Mouse (Mus musculus) ZHBTc4 (cell line): Measurements from ENCODE around the gene Kmt2b.

Experiments
- DNase-seq: peaks from one replicate; pipeline ENCODE4 v3.0.0-alpha.2; 2011; ENCODE audit warnings: low read depth, low spot score

Gene Kmt2b

GRCm38 (mm10) chr7:30588676-30589434, at the start of gene Kmt2b:
Gene Kmt2b, minus strand, starts transcription at chr7:30588726.
- peak; percentile 100 for DNase-seq

DNA sequence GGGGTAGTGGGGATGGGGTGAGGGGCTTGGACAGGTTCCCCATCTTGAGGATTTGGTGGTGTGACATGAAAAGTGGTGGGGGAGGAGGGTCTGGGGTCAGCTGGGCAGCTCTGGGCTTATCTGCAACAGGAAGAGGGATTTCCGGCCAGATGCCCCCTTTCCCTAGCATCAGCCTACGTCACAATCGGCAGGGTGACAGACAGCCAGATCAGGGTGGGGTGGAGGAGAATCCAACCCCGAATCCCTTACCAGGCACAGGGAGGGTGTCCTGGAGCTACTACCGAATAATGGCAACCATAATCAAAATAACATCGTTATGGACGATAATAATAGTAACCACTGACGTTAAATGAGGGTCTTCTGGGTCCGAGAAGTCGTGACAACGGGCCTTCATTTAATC, 47.9 kb upstream of the Kmt2b start:
- no peak for DNase-seq

DNA sequence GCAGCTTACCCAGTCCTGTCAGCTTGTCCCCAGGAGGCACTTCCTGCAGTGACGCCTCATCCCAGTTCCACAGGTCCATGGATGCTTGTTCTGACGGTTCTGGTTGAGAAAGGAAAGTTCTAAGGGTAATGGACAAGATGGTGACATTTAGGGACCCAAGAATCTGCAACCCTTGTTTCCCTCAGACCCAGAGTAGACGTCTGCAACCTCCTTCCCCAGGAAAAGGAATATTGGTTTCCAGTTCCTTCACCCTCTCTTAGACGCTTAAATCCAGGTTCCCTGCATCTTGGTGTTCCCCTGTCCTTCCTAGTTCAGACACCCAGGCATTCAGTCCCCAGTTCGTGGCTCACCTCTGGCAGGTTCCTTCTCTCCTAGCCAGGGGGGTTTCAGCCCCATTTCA, 47.2 kb upstream of the Kmt2b start, which contains the start of gene Etv2:
Etv2 (minus strand) TSS at position 101 of the 400 bp plus-strand sequence.
- DNase-seq: no peak

GRCm38 (mm10) chr7:30634621-30635020, 46.1 kb upstream of the Kmt2b start:
- peak; percentile 93 for DNase-seq

DNA sequence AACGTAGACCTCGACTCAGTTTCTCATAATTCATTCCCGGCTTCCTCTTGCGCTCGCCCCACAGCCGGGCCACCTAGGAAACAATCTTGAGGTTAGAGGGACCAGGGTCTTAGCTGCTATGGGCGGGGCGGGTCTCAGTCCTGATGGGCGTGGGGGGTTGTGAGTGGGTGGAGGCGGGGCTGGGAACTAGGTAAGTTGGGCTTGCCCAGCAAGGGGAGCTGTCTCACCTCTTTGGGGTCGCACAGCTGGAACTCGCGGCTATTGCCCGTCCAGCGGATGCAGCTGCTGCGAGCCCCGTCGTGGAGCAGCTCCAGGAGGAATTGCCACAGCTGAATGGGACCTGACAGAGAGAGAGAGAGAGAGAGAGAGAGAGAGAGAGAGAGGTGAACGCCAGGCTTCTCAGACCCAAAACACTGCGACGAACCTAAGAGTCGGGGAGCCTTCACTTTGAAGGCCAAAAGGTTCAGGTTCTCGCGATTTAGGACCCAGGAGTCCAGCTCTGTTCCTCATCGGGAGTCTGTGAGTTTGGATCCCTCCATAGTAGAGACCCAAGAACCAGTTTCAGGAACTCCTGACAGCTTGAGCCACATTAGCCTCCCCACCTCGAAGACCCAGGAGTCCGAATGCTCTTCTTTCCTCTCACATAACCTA, 45.4 kb upstream of the Kmt2b start:
- DNase-seq: peak; percentile 47

DNA sequence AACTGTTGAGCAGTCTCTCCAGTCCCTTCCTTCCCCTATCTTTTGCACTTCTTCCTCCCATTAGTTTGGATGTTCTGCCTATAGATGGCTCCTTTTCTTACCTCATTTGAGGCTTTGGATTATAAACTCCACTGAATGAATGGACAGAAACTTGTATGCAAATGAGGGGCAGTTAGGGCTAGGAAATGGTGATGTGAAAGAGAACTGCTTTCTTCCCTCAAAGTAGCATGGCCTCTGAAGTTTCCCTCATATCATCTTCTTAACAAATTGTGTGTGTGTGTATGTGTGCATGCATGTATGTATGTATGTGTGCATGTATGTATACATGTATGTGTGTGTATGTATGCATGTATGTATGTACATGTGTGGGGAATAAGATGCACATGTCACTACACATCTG, 40.5 kb upstream of the Kmt2b start:
- DNase-seq: no peak

- peak; percentile 80 for DNase-seq
These were observed 38.1 kb upstream of the Kmt2b start for GRCm38 (mm10) chr7:30626647-30627046.

DNA sequence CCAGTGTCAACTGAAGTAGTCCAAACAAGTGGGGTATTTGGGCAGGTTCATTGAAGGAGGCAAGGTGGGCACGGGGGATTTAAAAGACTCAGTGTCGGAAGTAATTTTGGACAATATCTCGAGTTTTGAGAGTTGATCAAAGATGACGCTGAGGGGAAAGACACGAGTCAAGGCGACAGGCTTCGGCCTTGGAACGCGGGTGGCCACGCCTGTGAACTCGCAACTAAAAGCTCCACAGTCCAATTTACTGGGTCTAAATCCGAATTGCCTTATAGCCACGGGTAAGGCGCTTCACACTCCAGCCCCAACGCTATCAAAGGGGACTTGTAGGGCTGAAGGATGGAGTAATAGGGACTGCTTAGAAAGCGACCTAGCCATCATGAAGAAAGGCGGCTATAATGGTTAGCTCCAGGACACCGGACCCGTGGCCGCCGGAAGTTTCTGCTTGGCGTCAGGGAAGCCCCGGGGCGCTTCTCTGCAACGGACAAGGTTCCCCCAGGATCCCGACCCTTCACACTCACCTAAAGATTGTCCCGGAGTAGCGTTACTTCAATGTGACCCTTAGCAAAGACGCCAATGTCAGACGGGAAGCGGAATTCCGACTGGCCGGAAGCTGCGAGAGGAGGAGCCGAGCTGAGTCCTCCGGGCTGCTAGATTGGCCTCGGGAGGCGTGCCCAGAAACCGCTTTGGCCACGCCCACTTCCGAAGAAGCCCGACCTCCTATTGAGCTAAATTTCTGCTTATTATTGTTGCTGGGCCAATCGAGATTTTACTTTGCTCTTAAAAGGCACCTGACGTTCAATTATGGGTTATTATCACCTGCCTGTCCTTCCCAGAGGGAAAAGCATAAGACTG, 37.2 kb upstream of the Kmt2b start, which contains the start of gene Cox6b1:
Cox6b1 (minus strand) TSS at position 622 of the 855 bp plus-strand sequence.
- peak; percentile 95 for DNase-seq

GRCm38 (mm10) chr7:30619202-30619601, 30.7 kb upstream of the Kmt2b start:
- peak; percentile 78 for DNase-seq

DNA sequence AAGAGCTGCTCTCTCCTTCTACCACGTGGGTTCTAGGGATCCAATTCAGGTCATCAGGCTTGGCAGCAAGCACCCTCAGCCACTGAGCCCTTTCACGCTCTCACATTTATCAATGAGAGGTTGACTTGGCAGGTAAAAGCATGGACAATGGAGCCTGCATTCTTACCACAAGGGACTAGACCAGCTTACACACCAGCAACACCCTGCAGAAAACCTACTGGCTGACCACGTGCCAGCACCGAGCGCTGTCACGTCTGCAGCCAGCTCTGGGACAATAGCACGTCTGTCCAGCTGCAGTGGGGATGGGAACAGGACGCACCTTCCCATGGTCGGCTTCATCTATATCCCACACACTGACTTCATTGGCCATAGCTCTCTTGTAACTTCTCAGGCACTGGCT, 30.1 kb upstream of the Kmt2b start:
- no peak for DNase-seq

GRCm38 (mm10) chr7:30615049-30615760, 26.7 kb upstream of the Kmt2b start:
- DNase-seq: peak; percentile 90

- DNase-seq: peak; percentile 66
These were observed 25.9 kb upstream of the Kmt2b start for GRCm38 (mm10) chr7:30614454-30614853.

GRCm38 (mm10) chr7:30613529-30614112, 25.1 kb upstream of the Kmt2b start:
- peak; percentile 90 for DNase-seq

GRCm38 (mm10) chr7:30612654-30613402, 24.3 kb upstream of the Kmt2b start, which contains the start of gene Upk1a:
Gene Upk1a, minus strand, starts transcription at chr7:30612847.
- no peak for DNase-seq

GRCm38 (mm10) chr7:30610043-30610442, 21.5 kb upstream of the Kmt2b start:
- no peak for DNase-seq

- DNase-seq: peak; percentile 48
These were observed 19.9 kb upstream of the Kmt2b start for GRCm38 (mm10) chr7:30608476-30608875.

DNA sequence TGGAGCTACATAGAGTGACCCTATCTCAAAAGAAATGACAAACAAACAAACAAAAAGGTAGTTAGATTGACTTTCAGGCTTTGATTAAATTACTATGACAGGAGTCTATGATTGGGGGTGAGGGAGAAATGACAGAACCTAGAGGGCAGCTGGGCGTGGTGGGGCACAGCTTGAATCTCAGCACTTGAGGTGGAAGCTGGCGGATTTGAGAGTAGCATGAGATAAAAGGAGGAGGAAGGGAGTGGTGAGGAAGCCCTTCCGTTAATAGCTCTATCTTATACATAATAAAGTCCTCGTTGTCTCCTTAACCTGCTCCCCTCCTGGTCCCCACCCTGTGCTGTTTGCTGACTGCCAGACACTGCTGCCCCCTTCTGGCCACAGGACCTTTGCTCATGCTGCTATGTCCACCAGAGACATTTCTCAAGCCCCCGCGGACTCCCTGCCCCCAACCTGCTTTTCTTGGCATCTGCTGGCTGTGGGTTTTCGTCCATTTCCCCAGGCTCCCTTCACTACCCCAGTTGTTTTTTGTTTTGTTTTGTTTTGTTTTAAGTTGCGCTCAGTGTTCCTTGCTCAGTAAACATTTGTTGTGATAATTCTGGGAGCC, 19.3 kb upstream of the Kmt2b start:
- peak; percentile 97 for DNase-seq

GRCm38 (mm10) chr7:30604944-30605343, 16.4 kb upstream of the Kmt2b start:
- no peak for DNase-seq

- DNase-seq: peak; percentile 37
These were observed 15.9 kb upstream of the Kmt2b start for GRCm38 (mm10) chr7:30604424-30604823.

GRCm38 (mm10) chr7:30602583-30602982, 14.1 kb upstream of the Kmt2b start:
- peak; percentile 94 for DNase-seq
